8 mouse cellular contexts compared by ENCODE assay signal in the genomic region with DNA sequence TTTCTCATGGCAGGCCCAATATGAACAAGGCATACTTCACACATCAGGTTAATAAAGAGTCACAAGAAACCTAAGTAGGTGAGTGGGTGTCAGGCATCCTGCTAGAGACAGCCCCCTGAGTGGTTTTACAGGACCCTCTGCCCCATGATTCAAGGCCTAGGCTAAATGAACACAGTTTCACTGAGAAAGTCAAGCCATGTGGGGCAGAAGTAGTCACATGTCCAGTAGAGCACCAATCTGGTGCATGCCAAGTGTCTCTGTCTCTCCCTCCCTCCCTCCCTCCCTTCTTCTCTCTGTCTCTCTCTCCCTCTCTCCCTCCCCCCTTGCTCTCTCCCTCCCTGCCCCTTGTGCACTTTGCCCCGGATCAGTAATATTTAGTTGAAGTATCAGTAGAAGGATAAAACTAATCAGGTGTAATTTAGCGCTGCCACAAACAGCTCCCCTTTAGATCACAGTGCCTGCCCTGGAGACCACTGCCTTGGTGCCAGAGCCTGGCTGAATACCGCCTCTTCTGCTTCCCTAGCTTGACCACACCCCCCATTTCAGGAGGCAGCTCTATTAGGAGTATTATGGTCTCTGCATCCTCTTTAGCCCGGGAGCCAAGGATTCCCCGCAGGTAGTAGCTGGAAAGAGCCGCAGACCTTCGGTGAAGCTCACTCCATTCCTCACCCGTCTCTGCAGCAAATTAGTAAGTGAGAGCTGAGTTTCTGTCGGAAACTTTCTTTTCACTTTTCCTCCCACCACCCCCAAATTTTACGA. TPM values are rescaled to one million over a fixed set of nuclear protein-coding genes. Genes with fewer than 3 reads are reported as not detected.
A peak's percentile ranks its signal among the peaks of the same experiment; 100 is the strongest.
DNase-seq lines count a peak whose midpoint lies in the region; ATAC-seq and TF ChIP-seq lines count a peak whose summit lies in the region.

A gene (plus strand): TSS at position 595 of the 759 bp plus-strand sequence.

- peak within 1 kb of the TSS; percentile 57; the same call in 1 of the 2 replicates for H3K27ac ChIP-seq in layer of hippocampus, adult 2 months
- no peak within 1 kb of the TSS for H3K27ac ChIP-seq in hindbrain, embryonic 15.5 days (replicated peaks)
- H3K27ac ChIP-seq in limb, embryonic 14.5 days (replicated peaks; ENCODE audit: low read depth, low read length), result no peak within 1 kb of the TSS

- H3K4me3 ChIP-seq in layer of hippocampus, adult 2 months, result peak within 1 kb of the TSS; percentile 33; the same call in 1 of the 2 replicates
- 0 out of 2 replicates have a peak within 1 kb of the TSS, but pooled peaks have one; percentile 7 for H3K4me3 ChIP-seq in hindbrain, embryonic 15.5 days
- H3K4me3 ChIP-seq in limb, embryonic 14.5 days (replicated peaks; ENCODE audit: low read length), result peak within 1 kb of the TSS; percentile 24
- no peak within 1 kb of the TSS for H3K4me3 ChIP-seq in myocyte

- ATAC-seq in hindbrain, embryonic 15.5 days (ENCODE audit: low FRiP score, low read depth), result no peak
- no peak; the same call in 1 of the 2 replicates for ATAC-seq in limb, embryonic 14.5 days (ENCODE audit: low FRiP score, low read depth)

- WGBS in hindbrain, embryonic 15.5 days, result under 1% methylated on average over 10 of the region's 10 CpGs
- WGBS in limb, embryonic 14.5 days, result 2% methylated on average over 10 of the region's 10 CpGs

- peaks cover 4% of the 10 kb centered on the region; the same call in 1 of the 2 replicates for H3K4me1 ChIP-seq in hindbrain, embryonic 15.5 days (replicated peaks)
- peaks cover 11% of the 10 kb centered on the region for H3K4me1 ChIP-seq in limb, embryonic 14.5 days (ENCODE audit: control insufficient read depth, insufficient read depth, low read length)

- H3K27me3 ChIP-seq in hindbrain, embryonic 15.5 days, result peaks cover 29% of the 10 kb centered on the region
- H3K27me3 ChIP-seq in limb, embryonic 14.5 days (ENCODE audit: control insufficient read depth, insufficient read depth, low read length), result no peaks in the 10 kb centered on the region
- no peaks in the 10 kb centered on the region for H3K27me3 ChIP-seq in myocyte (ENCODE audit: control insufficient read depth, insufficient read depth, insufficient read length)

- no peak within 1 kb of the TSS for H3ac ChIP-seq in myocyte (ENCODE audit: control insufficient read depth, insufficient read length)

- no peaks in the 10 kb centered on the region for H3K79me2 ChIP-seq in myocyte (ENCODE audit: control insufficient read depth, insufficient read depth)

- DNase-seq in layer of hippocampus, adult 2 months (ENCODE audit: low spot score in 2 of 2), result no peak
- DNase-seq in layer of hippocampus, adult 11-12 months (ENCODE audit: low spot score), result no peak
- peak; percentile 23 for DNase-seq in adrenal gland, postnatal 14 days
- peak; percentile 54 for DNase-seq in forelimb bud, embryonic 11.5 days (ENCODE audit: low read depth, low spot score)
- no peak for DNase-seq in limb, embryonic 14.5 days (ENCODE audit: low spot score)
- no peak for DNase-seq in spleen, postnatal 14 days (ENCODE audit: low spot score in 2 of 2)

- H3K36me3 ChIP-seq in hindbrain, embryonic 15.5 days, result no peaks in the 10 kb centered on the region
- H3K36me3 ChIP-seq in limb, embryonic 14.5 days (ENCODE audit: control insufficient read depth, insufficient read depth, low read length), result no peaks in the 10 kb centered on the region
- H3K36me3 ChIP-seq in myocyte (ENCODE audit: control insufficient read depth, insufficient read depth), result no peaks in the 10 kb centered on the region

- H3K9ac ChIP-seq in hindbrain, embryonic 15.5 days, result no peak within 1 kb of the TSS
- H3K9ac ChIP-seq in limb, embryonic 14.5 days (ENCODE audit: low read depth, low read length, severe bottlenecking), result no peak within 1 kb of the TSS

- no peak for TF ChIP-seq POLR2A in limb, embryonic 14.5 days (IDR thresholded peaks at IDR 0.05; ENCODE audit: borderline replicate concordance, extremely low read depth, insufficient read depth, insufficient read length)
- no peak for TF ChIP-seq POLR2A in myocyte (IDR thresholded peaks at IDR 0.05; ENCODE audit: insufficient read length, low read depth)

- H3K4me2 ChIP-seq in hindbrain, embryonic 15.5 days, result peak within 1 kb of the TSS; percentile 37
- H3K4me2 ChIP-seq in limb, embryonic 14.5 days (replicated peaks; ENCODE audit: low read depth, low read length, severe bottlenecking), result peak within 1 kb of the TSS; percentile 40
- H3K4me2 ChIP-seq in myocyte (ENCODE audit: low read depth), result no peak within 1 kb of the TSS

- TF ChIP-seq CTCF in layer of hippocampus, adult 2 months (conservative IDR thresholded peaks at IDR 0.05), result no peak

- H3K9me3 ChIP-seq in hindbrain, embryonic 15.5 days, result no peaks in the 10 kb centered on the region
- H3K9me3 ChIP-seq in limb, embryonic 14.5 days (ENCODE audit: control insufficient read depth, low read length), result no peaks in the 10 kb centered on the region

TF ChIP-seq in myocyte, 11 proteins besides CTCF, POLR2A, EP300 and RAD21:
- no peak for TF ChIP-seq CEBPB (IDR thresholded peaks at IDR 0.05; ENCODE audit: insufficient read depth, poor library complexity, severe bottlenecking)
- TF ChIP-seq USF1 (IDR thresholded peaks at IDR 0.05; ENCODE audit: low read depth), result peak; percentile 12

RNA-seq across cellular contexts. Expression of the gene that starts here (rescaled TPM):
- 10 to 100 TPM in 1 of 2 experiments, 1 to 10 TPM in 1; 9.9 to 12.2 TPM for total RNA-seq in layer of hippocampus, adult 2 months (2021)
- total RNA-seq in adrenal gland, postnatal 14 days (2021), result 60.0 and 93.2 TPM in 2 replicates
- 18.9 and 19.1 TPM in 2 replicates for polyA plus RNA-seq in hindbrain, embryonic 15.5 days (2015; fragmentation: Nextera tagmentation; extraction: Ambion mirVana)
- 21.3 and 23.6 TPM in 2 replicates for polyA plus RNA-seq in limb, embryonic 14.5 days (2012; rRNA removed)
- polyA plus RNA-seq in limb, embryonic 14.5 days (2014; fragmentation: Nextera tagmentation; extraction: Ambion mirVana), result 34.3 and 38.8 TPM in 2 replicates
- polyA plus RNA-seq in myocyte (2012; fragmentation: generic; extraction: Trizol), result 5.4 TPM

Comparison
In these comparisons a context has a peak if more than half of its experiments do, and no peak if none do; other contexts are left out.
1. DNase-seq: peak in adrenal gland, postnatal 14 days (single experiment) and forelimb bud, embryonic 11.5 days (single experiment); none in layer of hippocampus, adult 2 months (0 of 2), layer of hippocampus, adult 11-12 months (single experiment), limb, embryonic 14.5 days (single experiment) and spleen, postnatal 14 days (0 of 2).